Mouse (Mus musculus) skeletal muscle tissue, adult 2 months (tissue): ENCODE results near the gene Ccdc47.

ENCODE experiments used
- DNase-seq: peaks from one replicate; pipeline ENCODE4 v3.0.0-alpha.2; 2012; ENCODE audit warnings: low read depth, low spot score

The Ccdc47 gene

DNA sequence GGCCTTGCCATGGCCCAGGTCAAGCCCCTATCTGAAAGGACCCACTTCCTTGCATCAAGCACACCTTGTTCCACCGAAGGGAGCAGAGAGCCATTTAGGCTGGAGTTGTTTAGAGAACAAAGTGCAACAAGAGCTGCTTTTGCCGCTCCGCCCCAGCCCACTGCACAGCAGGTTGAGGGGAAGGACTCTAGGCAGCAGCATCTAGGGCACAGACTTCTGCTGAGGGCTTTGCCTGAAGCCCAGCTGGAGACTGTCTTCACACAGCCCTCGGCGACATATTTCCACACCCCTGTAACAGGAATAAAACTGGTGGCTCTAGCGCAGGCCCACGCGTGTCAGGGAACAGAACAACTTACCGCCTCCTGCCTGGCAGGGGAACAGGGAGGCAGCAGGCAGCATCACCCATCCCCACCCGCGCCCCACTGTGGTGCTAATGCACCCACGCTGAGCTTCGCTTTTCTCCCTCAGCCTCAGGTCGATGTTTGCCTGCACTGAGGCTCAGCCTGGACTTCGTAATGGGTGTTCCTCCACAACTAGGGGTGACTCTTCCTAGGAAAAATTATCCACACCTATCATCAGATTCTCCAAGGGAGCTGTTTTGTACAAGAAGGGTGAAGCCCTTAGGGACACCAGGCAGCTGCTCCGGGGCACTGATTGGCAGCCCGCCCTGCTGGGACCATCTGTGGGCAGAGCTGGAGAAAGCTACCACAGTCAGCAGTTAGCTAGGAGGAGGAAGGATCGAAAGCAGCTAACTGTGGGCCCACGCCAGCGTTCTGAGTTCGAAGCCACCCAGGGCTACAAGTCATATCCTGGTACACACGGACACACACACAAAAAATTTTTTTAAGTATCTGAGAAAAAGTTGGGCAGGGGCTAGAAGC lies 55.1 kb downstream of the Ccdc47 start, which contains the start of the genes Gm10840 and Limd2:
Gene Gm10840, plus strand, starts transcription at position 10 of the 881 bp plus-strand sequence.
Gene Limd2, minus strand, starts transcription at position 20 of the 881 bp plus-strand sequence.
- DNase-seq, result no peak

GRCm38 (mm10) chr11:106159921-106160840 lies 56.0 kb downstream of the Ccdc47 start:
- no peak for DNase-seq

- DNase-seq, result no peak
Measured at GRCm38 (mm10) chr11:106159216-106159920, 56.8 kb downstream of the Ccdc47 start.

DNA sequence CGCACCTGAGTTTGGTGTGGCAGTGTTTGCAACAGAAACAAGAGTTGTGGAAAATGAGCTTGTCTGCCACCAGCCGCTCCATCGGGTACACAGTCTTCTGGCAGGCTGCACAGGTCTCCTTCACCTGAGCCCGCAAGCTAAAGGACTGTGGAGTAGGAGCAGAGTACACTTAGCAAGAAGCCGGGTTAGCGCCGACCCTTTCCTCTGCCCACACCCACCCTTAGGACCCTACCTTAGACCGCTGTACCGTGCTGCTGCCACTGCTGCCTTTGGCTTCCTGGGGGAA lies 57.3 kb downstream of the Ccdc47 start:
- no peak for DNase-seq

DNA sequence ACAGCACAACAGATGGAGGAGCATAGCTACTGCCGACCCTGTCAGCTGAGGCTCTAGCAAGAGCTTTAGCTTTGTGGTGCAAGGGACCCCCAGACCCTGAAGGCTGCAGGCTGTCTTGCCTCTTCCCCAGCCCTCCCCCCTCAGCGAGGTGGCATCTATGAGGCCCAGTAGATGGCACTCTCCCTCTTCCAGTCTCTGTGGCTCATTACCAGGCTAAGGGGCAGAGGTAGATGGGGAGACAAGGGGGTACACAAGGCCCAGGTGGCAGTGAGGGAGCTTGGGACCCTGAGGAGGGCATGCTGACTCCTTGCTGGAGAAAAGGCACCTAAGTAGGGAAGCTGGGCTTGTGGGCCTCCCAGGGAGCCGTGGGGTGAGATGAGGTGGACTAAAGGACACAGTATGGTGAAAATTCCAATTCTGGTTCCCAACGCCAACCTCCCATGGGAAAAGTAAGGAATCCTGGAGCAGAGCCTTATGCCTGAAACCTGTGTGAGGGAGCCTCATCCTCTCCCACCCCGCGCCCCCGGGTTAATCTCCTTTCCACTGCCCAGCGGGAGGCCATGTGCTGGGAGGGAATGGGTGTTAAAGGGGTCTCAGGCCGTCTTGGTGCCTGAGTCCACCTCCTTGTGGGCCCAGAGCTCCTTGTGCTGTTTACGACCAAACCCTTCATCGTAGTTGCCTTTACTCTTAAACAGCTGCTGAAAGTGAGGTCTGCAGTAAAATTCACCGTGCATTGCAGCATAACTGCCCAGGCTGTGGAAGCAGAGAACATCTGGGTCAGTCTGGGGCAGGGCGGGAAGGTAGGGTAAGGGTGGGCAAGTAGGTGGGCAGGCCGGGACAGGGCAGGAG lies 57.8 kb downstream of the Ccdc47 start:
- no peak for DNase-seq

DNA sequence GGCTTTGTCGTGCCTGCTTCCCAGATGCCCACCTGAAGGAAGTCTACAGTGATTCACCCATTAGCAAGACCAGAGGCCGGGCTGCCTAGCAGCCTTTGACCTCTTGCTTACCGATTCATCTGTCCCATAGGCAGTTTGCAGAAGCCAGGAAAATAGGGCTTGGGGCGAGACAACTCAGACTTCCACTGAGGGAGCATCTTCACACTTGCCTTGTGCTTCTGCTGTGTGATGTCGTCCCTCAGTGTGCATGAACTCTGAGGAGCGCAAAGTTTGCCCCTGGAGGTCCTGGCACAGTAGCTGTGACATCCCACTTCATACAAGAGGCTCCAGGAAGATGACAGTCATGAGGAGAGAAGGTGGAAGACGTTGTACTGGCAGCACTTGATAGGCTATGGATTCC lies 59.0 kb downstream of the Ccdc47 start:
- no peak for DNase-seq

DNA sequence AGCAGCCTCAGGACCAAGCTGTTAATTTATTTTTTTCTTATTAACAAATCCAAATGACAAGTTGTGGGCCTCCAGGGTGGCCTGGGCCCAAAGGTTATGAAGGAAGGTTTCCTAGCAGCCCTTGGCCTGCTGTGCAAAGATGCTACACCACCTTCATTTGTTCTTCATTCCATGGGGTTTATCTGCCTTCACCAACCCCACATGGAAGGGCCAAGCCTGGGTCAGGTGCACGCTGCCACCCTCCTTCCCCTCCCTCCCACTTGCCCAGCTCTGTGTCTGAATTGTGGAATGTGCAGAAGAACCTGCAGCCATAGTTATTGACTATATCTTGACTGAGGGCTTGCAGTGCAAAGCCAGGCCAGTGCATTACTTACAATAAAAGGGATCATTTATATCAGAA lies 59.9 kb downstream of the Ccdc47 start:
- DNase-seq, result no peak

DNA sequence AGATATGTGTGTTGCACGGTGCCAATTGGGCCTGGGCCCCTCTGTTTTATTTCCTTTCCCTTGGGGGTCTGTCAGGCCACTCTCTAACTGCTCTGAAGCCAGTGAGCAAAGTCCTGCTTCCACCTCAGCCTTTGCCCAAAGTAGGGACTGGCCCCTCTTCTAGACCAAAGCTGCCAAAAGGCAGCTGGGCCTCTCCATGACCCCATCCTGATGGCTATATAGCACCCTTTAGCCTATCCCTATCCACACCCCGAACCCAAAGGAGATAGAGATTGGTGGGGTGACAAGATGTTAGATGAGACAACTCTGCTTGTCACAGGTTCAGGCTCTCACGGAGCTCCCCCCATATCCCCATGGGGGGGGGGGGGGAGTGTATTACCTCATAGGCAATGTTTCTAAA lies 60.4 kb downstream of the Ccdc47 start:
- DNase-seq, result no peak

DNA sequence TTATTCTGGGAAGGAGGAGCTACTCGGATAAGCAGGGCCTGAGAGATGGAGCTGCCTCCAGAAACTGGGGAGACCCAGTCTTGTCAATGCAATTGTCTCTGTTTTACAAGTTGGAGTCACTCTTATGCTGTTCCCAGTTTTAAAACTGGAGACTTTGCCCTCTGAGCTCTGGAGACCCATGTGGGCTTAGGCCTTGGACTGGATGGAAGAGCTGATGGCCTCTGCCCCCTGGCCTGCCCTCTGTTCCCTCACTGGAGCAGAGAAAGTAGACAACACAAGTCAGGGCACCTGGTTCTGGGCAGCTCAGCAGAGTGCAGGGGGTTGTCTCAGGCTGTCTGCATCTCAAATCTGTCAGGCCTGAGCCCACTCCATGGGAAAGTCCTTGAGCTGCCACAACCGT lies 61.4 kb downstream of the Ccdc47 start:
- no peak for DNase-seq

- DNase-seq, result no peak
Measured at GRCm38 (mm10) chr11:106154091-106154490, 62.1 kb downstream of the Ccdc47 start.

GRCm38 (mm10) chr11:106152132-106152531 lies 64.0 kb downstream of the Ccdc47 start:
- DNase-seq, result no peak

DNA sequence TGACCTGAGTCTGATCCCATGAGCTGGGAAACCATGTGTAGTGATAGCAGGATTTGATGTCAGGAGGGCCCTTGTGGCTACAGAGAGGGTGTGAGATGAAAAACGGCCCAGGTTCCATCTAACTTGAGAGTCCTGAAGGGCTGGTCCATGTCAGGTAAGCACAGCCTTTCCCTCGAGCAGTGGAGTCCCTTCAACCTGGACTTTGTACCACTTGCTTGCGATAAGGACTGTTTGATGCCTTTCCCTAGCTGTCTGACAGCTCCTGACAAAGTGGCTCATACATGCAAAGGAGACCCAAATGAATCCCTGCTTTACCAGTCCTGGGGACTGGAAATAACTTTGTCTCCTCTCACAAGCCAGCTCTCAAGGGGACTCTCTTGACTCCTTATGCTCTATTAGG lies 64.9 kb downstream of the Ccdc47 start:
- no peak for DNase-seq
